ENCODE assay signal across 8 mouse cellular contexts in the genomic region with DNA sequence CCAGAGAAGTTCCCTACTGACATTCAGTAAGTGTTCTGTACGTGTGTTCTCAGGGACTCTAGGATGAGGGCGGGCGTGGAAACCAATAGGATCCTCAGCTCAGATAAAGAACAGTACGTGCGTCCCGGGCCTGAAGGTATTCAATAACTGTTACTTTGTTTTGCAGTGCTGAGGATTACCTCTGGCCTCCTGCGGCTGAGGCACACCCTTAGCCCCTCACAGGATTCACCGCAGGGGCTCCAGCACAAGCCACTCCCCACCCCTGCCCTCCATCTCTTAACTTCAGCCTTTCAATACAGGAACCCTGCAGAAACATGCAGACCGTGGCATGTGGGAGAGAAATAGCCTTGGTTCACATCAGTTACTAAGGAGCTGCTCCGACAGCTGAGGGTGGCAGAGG. TPM values are rescaled to one million over a fixed set of nuclear protein-coding genes. Genes with fewer than 3 reads are reported as not detected.
A peak's percentile ranks its signal among the peaks of the same experiment; 100 is the strongest.
DNase-seq lines count a peak whose midpoint lies in the region; ATAC-seq and TF ChIP-seq lines count a peak whose summit lies in the region.
"Had no signal": no experiment of that assay in that cellular context is flagged by ENCODE, and none has a peak within 500 bp of the region (broad histone marks: within the 10 kb centered on the region; RNA-seq: fewer than 3 reads in every experiment).

No protein-coding gene starts in this region.

- no peaks in the 10 kb centered on the region for H3K27me3 ChIP-seq in hindbrain, embryonic 10.5 days (ENCODE audit: insufficient read depth, poor library complexity, severe bottlenecking)
- H3K27me3 ChIP-seq in hindbrain, embryonic 11.5 days (ENCODE audit: control insufficient read depth, insufficient read depth, low read length): no peaks in the 10 kb centered on the region
- no peaks in the 10 kb centered on the region for H3K27me3 ChIP-seq in embryonic facial prominence, embryonic 12.5 days
- H3K27me3 ChIP-seq in liver, embryonic 11.5 days (replicated peaks; ENCODE audit: control insufficient read depth, insufficient read depth, low read length): no peaks in the 10 kb centered on the region
- H3K27me3 ChIP-seq in thymus, adult 2 months (ENCODE audit: control insufficient read depth, insufficient read depth, low read length): no peaks in the 10 kb centered on the region

- no peak overlapping the region for H3K9ac ChIP-seq in hindbrain, embryonic 11.5 days (ENCODE audit: low read depth, low read length)
- H3K9ac ChIP-seq in embryonic facial prominence, embryonic 12.5 days: peak overlapping the region; percentile 38; the same call in 1 of the 2 replicates
- no peak overlapping the region for H3K9ac ChIP-seq in liver, embryonic 11.5 days (ENCODE audit: low read depth, low read length)

- H3K27ac ChIP-seq in hindbrain, embryonic 10.5 days: 0 out of 2 replicates have a peak overlapping the region, but pooled peaks have one; percentile 50
- H3K27ac ChIP-seq in hindbrain, embryonic 11.5 days (ENCODE audit: low read depth, low read length): no peak overlapping the region
- peak overlapping the region; percentile 84 for H3K27ac ChIP-seq in embryonic facial prominence, embryonic 12.5 days
- peak overlapping the region; percentile 82 for H3K27ac ChIP-seq in liver, embryonic 11.5 days (ENCODE audit: low read depth, low read length)
- H3K27ac ChIP-seq in thymus, adult 2 months (ENCODE audit: control insufficient read depth, insufficient read depth, low read length): no peak overlapping the region

- no peak for TF ChIP-seq POLR2A in thymus, adult 2 months (IDR thresholded peaks at IDR 0.05; ENCODE audit: control insufficient read depth, extremely low read depth, insufficient read depth, low read length, poor library complexity)

- no peak for ATAC-seq in hindbrain, embryonic 11.5 days (ENCODE audit: low FRiP score)
- ATAC-seq in embryonic facial prominence, embryonic 12.5 days (ENCODE audit: insufficient number of reproducible peaks, insufficient read depth, low FRiP score, low TSS enrichment): no peak
- no peak for ATAC-seq in liver, embryonic 11.5 days (replicated peaks; ENCODE audit: low FRiP score)

- TF ChIP-seq CTCF in thymus, adult 2 months (IDR thresholded peaks at IDR 0.05; ENCODE audit: borderline replicate concordance, control insufficient read depth, extremely low read depth, insufficient read depth, low read length, poor library complexity): no peak

- DNase-seq in hindbrain, embryonic 10.5 days (ENCODE audit: low spot score): no peak
- no peak for DNase-seq in hindbrain, embryonic 11.5 days (ENCODE audit: low spot score)
- DNase-seq in ES-CJ7 (ENCODE audit: low read depth, low spot score): peak; percentile 59
- DNase-seq in liver, embryonic 11.5 days (ENCODE audit: low spot score): no peak
- no peak for DNase-seq in layer of hippocampus, adult 9-10 months (ENCODE audit: low spot score)
- DNase-seq in thymus, adult 2 months: no peak

- peaks cover 68% of the 10 kb centered on the region for H3K4me1 ChIP-seq in hindbrain, embryonic 10.5 days (replicated peaks)
- H3K4me1 ChIP-seq in hindbrain, embryonic 11.5 days (replicated peaks; ENCODE audit: control insufficient read depth, insufficient read depth, low read length): 0 out of 2 replicates have a peak, but pooled peaks cover 3% of the 10 kb centered on the region
- peaks cover 40% of the 10 kb centered on the region for H3K4me1 ChIP-seq in embryonic facial prominence, embryonic 12.5 days
- peaks cover 40% of the 10 kb centered on the region for H3K4me1 ChIP-seq in liver, embryonic 11.5 days (replicated peaks; ENCODE audit: control insufficient read depth, insufficient read depth, low read length)
- peaks cover 9% of the 10 kb centered on the region for H3K4me1 ChIP-seq in thymus, adult 2 months (replicated peaks; ENCODE audit: control insufficient read depth, insufficient read depth, low read length)

- H3K4me3 ChIP-seq in hindbrain, embryonic 10.5 days: no peak overlapping the region
- H3K4me3 ChIP-seq in hindbrain, embryonic 11.5 days (ENCODE audit: low read depth, low read length): no peak overlapping the region
- H3K4me3 ChIP-seq in embryonic facial prominence, embryonic 12.5 days: no peak overlapping the region
- H3K4me3 ChIP-seq in liver, embryonic 11.5 days (ENCODE audit: low read depth, low read length): no peak overlapping the region
- no peak overlapping the region for H3K4me3 ChIP-seq in thymus, adult 2 months (ENCODE audit: control insufficient read depth, insufficient read depth, low read length)

- H3K36me3 ChIP-seq in hindbrain, embryonic 10.5 days: peaks cover 32% of the 10 kb centered on the region
- no peaks in the 10 kb centered on the region for H3K36me3 ChIP-seq in hindbrain, embryonic 11.5 days (ENCODE audit: control insufficient read depth, insufficient read depth, low read length)
- peaks cover 20% of the 10 kb centered on the region; the same call in 1 of the 2 replicates for H3K36me3 ChIP-seq in embryonic facial prominence, embryonic 12.5 days
- peaks cover 2% of the 10 kb centered on the region; the same call in 1 of the 2 replicates for H3K36me3 ChIP-seq in liver, embryonic 11.5 days (ENCODE audit: control insufficient read depth, insufficient read depth, low read length)
- no peaks in the 10 kb centered on the region for H3K36me3 ChIP-seq in thymus, adult 2 months (ENCODE audit: control insufficient read depth, insufficient read depth, low read length)

- no peak overlapping the region for H3K4me2 ChIP-seq in hindbrain, embryonic 11.5 days (replicated peaks; ENCODE audit: low read depth, low read length)
- H3K4me2 ChIP-seq in embryonic facial prominence, embryonic 12.5 days (replicated peaks): peak overlapping the region; percentile 39
- no peak overlapping the region; the same call in 1 of the 2 replicates for H3K4me2 ChIP-seq in liver, embryonic 11.5 days

- no peaks in the 10 kb centered on the region for H3K9me3 ChIP-seq in hindbrain, embryonic 10.5 days
- no peaks in the 10 kb centered on the region for H3K9me3 ChIP-seq in hindbrain, embryonic 11.5 days (ENCODE audit: control insufficient read depth, low read length)
- no peaks in the 10 kb centered on the region for H3K9me3 ChIP-seq in embryonic facial prominence, embryonic 12.5 days
- H3K9me3 ChIP-seq in liver, embryonic 11.5 days (ENCODE audit: control insufficient read depth, low read length): no peaks in the 10 kb centered on the region

- WGBS in hindbrain, embryonic 10.5 days: 23% methylated on average over 10 of the region's 10 CpGs
- 30% methylated on average over 10 of the region's 10 CpGs for WGBS in hindbrain, embryonic 11.5 days
- 22% methylated on average over 10 of the region's 10 CpGs for WGBS in embryonic facial prominence, embryonic 12.5 days
- 35% methylated on average over 10 of the region's 10 CpGs for WGBS in liver, embryonic 11.5 days
- WGBS in thymus, adult 2 months: 93% methylated on average over 10 of the region's 10 CpGs

RNA-seq across cellular contexts. Expression of a gene that starts 4.5 kb away (rescaled TPM):
- 23.7 and 24.1 TPM in 2 replicates for polyA plus RNA-seq in hindbrain, embryonic 10.5 days (2016; fragmentation: Nextera tagmentation; extraction: Ambion mirVana)
- polyA plus RNA-seq in hindbrain, embryonic 11.5 days (2014; fragmentation: Nextera tagmentation; extraction: Ambion mirVana): 16.3 and 21.4 TPM in 2 replicates
- polyA plus RNA-seq in embryonic facial prominence, embryonic 12.5 days (2016; fragmentation: Nextera tagmentation; extraction: Ambion mirVana): 30.8 and 33.3 TPM in 2 replicates
- polyA plus RNA-seq in liver, embryonic 11.5 days (2014; fragmentation: Nextera tagmentation; extraction: Ambion mirVana): 14.9 and 21.6 TPM in 2 replicates
- polyA plus RNA-seq in thymus, adult 2 months (2012; rRNA removed): 27.7 and 30.8 TPM in 2 replicates

RNA-seq across cellular contexts. Expression of a gene that starts 12.6 kb away (rescaled TPM):
- 0.70 and 0.85 TPM in 2 replicates for polyA plus RNA-seq in hindbrain, embryonic 10.5 days (2016; fragmentation: Nextera tagmentation; extraction: Ambion mirVana)
- 0.74 TPM in 1 of 2 replicates, not detected in the other for polyA plus RNA-seq in hindbrain, embryonic 11.5 days (2014; fragmentation: Nextera tagmentation; extraction: Ambion mirVana)
- polyA plus RNA-seq in embryonic facial prominence, embryonic 12.5 days (2016; fragmentation: Nextera tagmentation; extraction: Ambion mirVana): 0.96 and 1.7 TPM in 2 replicates
- polyA plus RNA-seq in liver, embryonic 11.5 days (2014; fragmentation: Nextera tagmentation; extraction: Ambion mirVana): 16.1 and 17.4 TPM in 2 replicates
- polyA plus RNA-seq in thymus, adult 2 months (2012; rRNA removed): 4.7 and 6.5 TPM in 2 replicates
- polyA plus RNA-seq: brain, embryonic 14.5 days had no signal

RNA-seq across cellular contexts. Expression of a gene that starts 49.4 kb away (rescaled TPM):
- polyA plus RNA-seq in hindbrain, embryonic 10.5 days (2016; fragmentation: Nextera tagmentation; extraction: Ambion mirVana): 10.0 and 11.0 TPM in 2 replicates
- 4.1 and 4.7 TPM in 2 replicates for polyA plus RNA-seq in hindbrain, embryonic 11.5 days (2014; fragmentation: Nextera tagmentation; extraction: Ambion mirVana)
- 20.4 and 21.6 TPM in 2 replicates for polyA plus RNA-seq in embryonic facial prominence, embryonic 12.5 days (2016; fragmentation: Nextera tagmentation; extraction: Ambion mirVana)
- polyA plus RNA-seq in liver, embryonic 11.5 days (2014; fragmentation: Nextera tagmentation; extraction: Ambion mirVana): 4.7 and 6.7 TPM in 2 replicates
- polyA plus RNA-seq in thymus, adult 2 months (2012; rRNA removed): 9.1 and 12.6 TPM in 2 replicates

Comparison
In these comparisons a context has a peak if more than half of its experiments do, and no peak if none do; other contexts are left out.
1. H3K27ac ChIP-seq: peak in hindbrain, embryonic 10.5 days (single experiment), embryonic facial prominence, embryonic 12.5 days (single experiment) and liver, embryonic 11.5 days (single experiment); none in hindbrain, embryonic 11.5 days (single experiment) and thymus, adult 2 months (single experiment).